Comparison of ENCODE assay signal across 11 mouse cellular contexts in the genomic region with DNA sequence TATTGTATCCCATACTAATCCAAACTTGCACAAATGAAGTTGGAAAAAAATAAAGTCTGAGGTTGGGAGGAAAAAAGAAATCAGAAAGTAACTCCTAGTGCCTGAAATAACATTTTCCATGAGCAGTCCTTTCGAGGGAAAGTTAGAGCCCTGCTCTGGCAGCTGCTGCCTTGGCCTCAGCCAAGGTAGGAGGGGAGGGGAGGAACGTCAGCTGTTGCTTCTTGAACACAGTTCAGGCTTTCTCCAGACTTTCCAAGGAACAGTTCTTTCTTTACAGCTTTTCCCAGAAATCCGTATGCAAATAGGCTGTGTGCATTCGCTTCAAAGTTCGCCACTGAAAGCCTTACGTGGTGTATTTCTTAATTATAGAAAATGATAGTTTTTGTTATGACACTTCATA. TPM values are rescaled to one million over a fixed set of nuclear protein-coding genes. Genes with fewer than 3 reads are reported as not detected.
DNase-seq lines count a peak whose midpoint lies in the region; ATAC-seq and TF ChIP-seq lines count a peak whose summit lies in the region.
"Had no signal": no experiment of that assay in that cellular context is flagged by ENCODE, and none has a peak within 500 bp of the region (broad histone marks: within the 10 kb centered on the region; RNA-seq: fewer than 3 reads in every experiment).

No protein-coding gene starts in this region.

- H3K9ac ChIP-seq in forebrain, postnatal 0 days, result no peak overlapping the region
- no peak overlapping the region for H3K9ac ChIP-seq in forebrain, embryonic 14.5 days (ENCODE audit: low read length)
- H3K9ac ChIP-seq in limb, embryonic 15.5 days, result no peak overlapping the region
- H3K9ac ChIP-seq in midbrain, embryonic 16.5 days (ENCODE audit: low read depth, low read length), result no peak overlapping the region
- H3K9ac ChIP-seq: heart, embryonic 15.5 days; liver, embryonic 15.5 days had no signal

- TF ChIP-seq CTCF in forebrain, postnatal 0 days (IDR thresholded peaks at IDR 0.05; ENCODE audit: low read depth), result no peak

- no peak overlapping the region for H3K4me2 ChIP-seq in forebrain, postnatal 0 days (ENCODE audit: low read depth)
- no peak overlapping the region for H3K4me2 ChIP-seq in forebrain, embryonic 14.5 days (ENCODE audit: low read length)
- no peak overlapping the region for H3K4me2 ChIP-seq in limb, embryonic 15.5 days
- H3K4me2 ChIP-seq in midbrain, embryonic 16.5 days (ENCODE audit: low read length), result no peak overlapping the region

- H3K4me1 ChIP-seq in forebrain, postnatal 0 days (ENCODE audit: insufficient read depth), result no peaks in the 10 kb centered on the region
- no peaks in the 10 kb centered on the region for H3K4me1 ChIP-seq in forebrain, embryonic 14.5 days (ENCODE audit: control insufficient read depth, insufficient read depth, low read length)
- peaks cover 4% of the 10 kb centered on the region; the same call in 1 of the 2 replicates for H3K4me1 ChIP-seq in limb, embryonic 15.5 days
- H3K4me1 ChIP-seq in midbrain, embryonic 16.5 days (ENCODE audit: control insufficient read depth, insufficient read depth, low read length), result no peaks in the 10 kb centered on the region
- H3K4me1 ChIP-seq: heart, embryonic 15.5 days had no signal

- H3K27me3 ChIP-seq in forebrain, postnatal 0 days (ENCODE audit: insufficient read depth, low read length), result no peaks in the 10 kb centered on the region
- no peaks in the 10 kb centered on the region for H3K27me3 ChIP-seq in forebrain, embryonic 14.5 days (replicated peaks; ENCODE audit: control insufficient read depth, insufficient read depth, low read length)
- H3K27me3 ChIP-seq in limb, embryonic 15.5 days, result no peaks in the 10 kb centered on the region
- no peaks in the 10 kb centered on the region for H3K27me3 ChIP-seq in midbrain, embryonic 16.5 days (ENCODE audit: control insufficient read depth, insufficient read depth, low read depth, low read length)
- H3K27me3 ChIP-seq: heart, embryonic 15.5 days had no signal

- H3K4me3 ChIP-seq in forebrain, postnatal 0 days (ENCODE audit: low read depth, low read length), result no peak overlapping the region
- H3K4me3 ChIP-seq in forebrain, embryonic 14.5 days (ENCODE audit: low read depth, low read length), result no peak overlapping the region
- H3K4me3 ChIP-seq in limb, embryonic 15.5 days, result no peak overlapping the region
- H3K4me3 ChIP-seq in midbrain, embryonic 16.5 days (ENCODE audit: low read depth, low read length), result no peak overlapping the region

- H3K27ac ChIP-seq in forebrain, postnatal 0 days (ENCODE audit: low read depth, low read length), result no peak overlapping the region
- H3K27ac ChIP-seq in forebrain, embryonic 14.5 days (ENCODE audit: low read depth, low read length), result no peak overlapping the region
- peak overlapping the region; percentile 65 for H3K27ac ChIP-seq in limb, embryonic 15.5 days
- no peak overlapping the region for H3K27ac ChIP-seq in midbrain, embryonic 16.5 days (ENCODE audit: low read length)
- H3K27ac ChIP-seq: heart, embryonic 15.5 days; liver, embryonic 15.5 days had no signal

- WGBS in forebrain, postnatal 0 days, result 64% methylated on average over 6 of the region's 6 CpGs
- WGBS in forebrain, embryonic 14.5 days, result 69% methylated on average over 6 of the region's 6 CpGs
- WGBS in limb, embryonic 15.5 days, result 48% methylated on average over 6 of the region's 6 CpGs
- WGBS in midbrain, embryonic 16.5 days, result 72% methylated on average over 6 of the region's 6 CpGs

- DNase-seq in forebrain, postnatal 0 days, result peak; percentile 23
- DNase-seq in forebrain, embryonic 14.5 days (ENCODE audit: low spot score), result no peak
- DNase-seq in NIH3T3 (ENCODE audit: low read depth), result peak; percentile 61
- peak; percentile 65 to 79 for DNase-seq in gastrocnemius, postnatal 4 days (ENCODE audit: low spot score in 2 of 2)
- DNase-seq in Muller cell, postnatal 12 days (ENCODE audit: inconsistent ontology term), result no peak
- no peak for DNase-seq in thymus, postnatal 10 days (ENCODE audit: low spot score in 2 of 2)
- DNase-seq: thymus, postnatal 4 days had no signal

- no peaks in the 10 kb centered on the region for H3K36me3 ChIP-seq in forebrain, postnatal 0 days (ENCODE audit: insufficient read depth)
- no peaks in the 10 kb centered on the region for H3K36me3 ChIP-seq in forebrain, embryonic 14.5 days (ENCODE audit: control insufficient read depth, insufficient read depth, low read length)
- no peaks in the 10 kb centered on the region for H3K36me3 ChIP-seq in limb, embryonic 15.5 days
- H3K36me3 ChIP-seq in midbrain, embryonic 16.5 days (ENCODE audit: control insufficient read depth, insufficient read depth, low read length), result no peaks in the 10 kb centered on the region
- H3K36me3 ChIP-seq: heart, embryonic 15.5 days; liver, embryonic 15.5 days had no signal

- H3K9me3 ChIP-seq in forebrain, postnatal 0 days (ENCODE audit: low read length), result peaks cover 39% of the 10 kb centered on the region; the same call in 1 of the 2 replicates
- peaks cover 32% of the 10 kb centered on the region for H3K9me3 ChIP-seq in forebrain, embryonic 14.5 days (replicated peaks; ENCODE audit: control insufficient read depth, low read length)
- H3K9me3 ChIP-seq in limb, embryonic 15.5 days, result peaks cover 17% of the 10 kb centered on the region; the same call in 1 of the 2 replicates
- peaks cover 22% of the 10 kb centered on the region for H3K9me3 ChIP-seq in midbrain, embryonic 16.5 days (replicated peaks; ENCODE audit: control insufficient read depth, low read length, poor library complexity, severe bottlenecking)
- H3K9me3 ChIP-seq: heart, embryonic 15.5 days had no signal

- ATAC-seq in forebrain, postnatal 0 days, result peak; percentile 66
- ATAC-seq in forebrain, embryonic 14.5 days, result no peak
- ATAC-seq in limb, embryonic 15.5 days (ENCODE audit: insufficient number of reproducible peaks, low FRiP score, low TSS enrichment, low read depth), result peak; percentile 60; the same call in 1 of the 2 replicates
- no peak for ATAC-seq in midbrain, embryonic 16.5 days

RNA-seq across cellular contexts. Expression of gene Vmn1r3, which starts 46.9 kb away (rescaled TPM):
- total RNA-seq in forebrain, postnatal 0 days (2014; rRNA removed), result not detected in 2 replicates
- polyA plus RNA-seq in forebrain, postnatal 0 days (2015; fragmentation: Nextera tagmentation; extraction: Ambion mirVana), result not detected in 2 replicates
- not detected in 2 replicates for polyA plus RNA-seq in forebrain, embryonic 14.5 days (2014; fragmentation: Nextera tagmentation; extraction: Ambion mirVana)
- total RNA-seq in gastrocnemius, postnatal 4 days (2021), result not detected
- polyA plus RNA-seq in limb, embryonic 15.5 days (2015; fragmentation: Nextera tagmentation; extraction: Ambion mirVana), result not detected in 2 replicates
- polyA plus RNA-seq in midbrain, embryonic 16.5 days (2015; fragmentation: Nextera tagmentation; extraction: Ambion mirVana), result not detected in 2 replicates
- polyA plus RNA-seq: heart, embryonic 15.5 days; liver, embryonic 15.5 days had no signal

Comparison
In these comparisons a context has a peak if more than half of its experiments do, and no peak if none do; other contexts are left out.
1. ATAC-seq: peak in forebrain, postnatal 0 days (single experiment) and limb, embryonic 15.5 days (single experiment); none in forebrain, embryonic 14.5 days (single experiment) and midbrain, embryonic 16.5 days (single experiment).
2. DNase-seq: peak in forebrain, postnatal 0 days (single experiment), NIH3T3 (single experiment) and gastrocnemius, postnatal 4 days (2 of 2); none in forebrain, embryonic 14.5 days (single experiment), Muller cell, postnatal 12 days (single experiment) and thymus, postnatal 10 days (0 of 2).